Mouse (Mus musculus): ENCODE measurements at regions not wholly inside any gene's neighbourhood (a gene's known extent, or its start where the extent isn't known, plus 50 kb on each side); places are given as distances from the start of the nearest gene placed in this dataset.

- no peaks in the 10 kb centered on the region for H3K36me3 ChIP-seq (replicated peaks in 1 of 2; ENCODE audit: control insufficient read depth in 1 of 2, insufficient read depth in 1 of 2, low read length in 1 of 2)
- in situ Hi-C loops (cut with MboI; ENCODE audit: low pct_ligation_motif_present, low pct_unique_long_range_greater_than_20kb, low sequenced_read_pairs) (loop anchor here (25.0 kb wide), 1 partner anchor 107 kb away; no protein-coding TSS in a partner anchor), dilution Hi-C loops (cut with MboI; ENCODE audit: extremely low pct_ligation_motif_present, extremely low pct_unique_long_range_greater_than_20kb, low sequenced_read_pairs) (no loop called here)
- H3K27me3 ChIP-seq (replicated peaks): no peaks in the 10 kb centered on the region
- no peak overlapping the region for H3K27ac ChIP-seq (ENCODE audit: insufficient read depth, low read depth)
- no peak overlapping the region for H3K9ac ChIP-seq (ENCODE audit: insufficient read depth, low read depth)
- no peak overlapping the region for H3K4me3 ChIP-seq (replicated peaks in 1 of 3; ENCODE audit: low read depth in 2 of 3, low read length in 2 of 3, poor library complexity in 1 of 3)
- H3K4me2 ChIP-seq (ENCODE audit: insufficient read depth, low read depth, poor library complexity, severe bottlenecking): no peak overlapping the region
- peaks cover 10 to 50% of the 10 kb centered on the region in 2 experiments; a peak in 3 of 4 replicates for H3K4me1 ChIP-seq (ENCODE audit: control insufficient read depth in 1 of 2, insufficient read depth in 2 of 2)
- no peaks in the 10 kb centered on the region for H3K79me2 ChIP-seq (replicated peaks; ENCODE audit: control insufficient read depth, extremely low read depth, insufficient read depth, poor library complexity, severe bottlenecking)
- no peak for DNase-seq (ENCODE audit: extremely low read depth)
- TF ChIP-seq POLR2A (IDR thresholded peaks at IDR 0.05; ENCODE audit: low read depth, low read length) (no peak), TBP (conservative IDR thresholded peaks at IDR 0.05; ENCODE audit: low read depth, low read length) (no peak), IRF4 (IDR thresholded peaks at IDR 0.05; ENCODE audit: low read depth, low read length) (no peak), BHLHE40 (IDR thresholded peaks at IDR 0.05; ENCODE audit: low read depth, low read length) (no peak), ZNF384 (IDR thresholded peaks at IDR 0.05; ENCODE audit: low read depth, low read length) (no peak), NELFE (IDR thresholded peaks at IDR 0.05; ENCODE audit: low read depth, low read length) (no peak), MAZ (IDR thresholded peaks at IDR 0.05; ENCODE audit: low read depth, low read length) (no peak), CHD2 (IDR thresholded peaks at IDR 0.05; ENCODE audit: low read length) (no peak), NRF1 (IDR thresholded peaks at IDR 0.05; ENCODE audit: low read depth, low read length) (no peak), MXI1 (IDR thresholded peaks at IDR 0.05; ENCODE audit: low read depth, low read length) (no peak), JUN (IDR thresholded peaks at IDR 0.05; ENCODE audit: insufficient read depth, low read depth, low read length) (no peak), TCF12 (IDR thresholded peaks at IDR 0.05; ENCODE audit: low read depth, low read length) (no peak), RCOR1 (conservative IDR thresholded peaks at IDR 0.05; ENCODE audit: low read depth, low read length) (no peak)
- no peaks in the 10 kb centered on the region for H3K9me3 ChIP-seq (replicated peaks; ENCODE audit: low read length)
Measured at GRCm38 (mm10) chr5:64619752-64620151, 183.4 kb upstream of the Klf3 start.

GRCm38 (mm10) chr5:64620726-64621125 lies 182.5 kb upstream of the Klf3 start:
- no peak for DNase-seq (ENCODE audit: extremely low read depth)
- Histone ChIP-seq H3K4me3 (replicated peaks in 1 of 3; ENCODE audit: low read depth in 2 of 3, low read length in 2 of 3, poor library complexity in 1 of 3) (no peak overlapping the region), H3K9me3 (replicated peaks; ENCODE audit: low read length) (no peaks in the 10 kb centered on the region), H3K36me3 (replicated peaks in 1 of 2; ENCODE audit: control insufficient read depth in 1 of 2, insufficient read depth in 1 of 2, low read length in 1 of 2) (no peaks in the 10 kb centered on the region), H3K4me1 (ENCODE audit: control insufficient read depth in 1 of 2, insufficient read depth in 2 of 2) (peaks cover 10 to 59% of the 10 kb centered on the region in 2 experiments; a peak in 3 of 4 replicates), H3K79me2 (replicated peaks; ENCODE audit: control insufficient read depth, extremely low read depth, insufficient read depth, poor library complexity, severe bottlenecking) (no peaks in the 10 kb centered on the region), H3K4me2 (ENCODE audit: insufficient read depth, low read depth, poor library complexity, severe bottlenecking) (no peak overlapping the region), H3K27ac (ENCODE audit: insufficient read depth, low read depth) (no peak overlapping the region), H3K27me3 (replicated peaks) (no peaks in the 10 kb centered on the region), H3K9ac (ENCODE audit: insufficient read depth, low read depth) (no peak overlapping the region)
- TF ChIP-seq PAX5 (IDR thresholded peaks at IDR 0.05; ENCODE audit: low read length): no peak
- TF ChIP-seq CHD2 (IDR thresholded peaks at IDR 0.05; ENCODE audit: low read length): no peak
- TF ChIP-seq ZKSCAN1 (IDR thresholded peaks at IDR 0.05; ENCODE audit: borderline replicate concordance, low read depth, low read length): no peak
- TF ChIP-seq BHLHE40 (IDR thresholded peaks at IDR 0.05; ENCODE audit: low read depth, low read length): no peak
- no peak for TF ChIP-seq GABPA (IDR thresholded peaks at IDR 0.05; ENCODE audit: insufficient replicate concordance, low read depth, low read length)
- TF ChIP-seq KAT2A (IDR thresholded peaks at IDR 0.05; ENCODE audit: insufficient replicate concordance, low read length): no peak
- no peak for TF ChIP-seq ZC3H11A (IDR thresholded peaks at IDR 0.05; ENCODE audit: low read depth, low read length)
- no peak for TF ChIP-seq RAD21 (IDR thresholded peaks at IDR 0.05; ENCODE audit: low read depth, low read length)
- no peak for TF ChIP-seq ETS1 (conservative IDR thresholded peaks at IDR 0.05; ENCODE audit: low read depth, low read length)
- no peak for TF ChIP-seq E2F4 (IDR thresholded peaks at IDR 0.05; ENCODE audit: insufficient replicate concordance, low read depth, low read length)
- no peak for TF ChIP-seq MYC (IDR thresholded peaks at IDR 0.05; ENCODE audit: low read depth, low read length)
- TF ChIP-seq EP300 (IDR thresholded peaks at IDR 0.05; ENCODE audit: low read length): no peak
- TF ChIP-seq ZNF384 (IDR thresholded peaks at IDR 0.05; ENCODE audit: low read depth, low read length): no peak
- TF ChIP-seq CHD1 (IDR thresholded peaks at IDR 0.05; ENCODE audit: low read depth, low read length): no peak
- TF ChIP-seq CTCF (conservative IDR thresholded peaks at IDR 0.05 in 1 of 2, IDR thresholded peaks at IDR 0.05 in 1 of 2; ENCODE audit: low read depth in 2 of 2, low read length in 2 of 2): no peak
- TF ChIP-seq MAX (IDR thresholded peaks at IDR 0.05; ENCODE audit: low read length): no peak
- dilution Hi-C loops (cut with MboI; ENCODE audit: extremely low pct_ligation_motif_present, extremely low pct_unique_long_range_greater_than_20kb, low sequenced_read_pairs) (no loop called here), in situ Hi-C loops (cut with MboI; ENCODE audit: low pct_ligation_motif_present, low pct_unique_long_range_greater_than_20kb, low sequenced_read_pairs) (loop anchor here (25.0 kb wide), 1 partner anchor 108 kb away; no protein-coding TSS in a partner anchor)

All from CH12.LX (cell line).